Mouse (Mus musculus): ENCODE measurements around the gene Gm17606. TPM values are rescaled to one million over a fixed set of nuclear protein-coding genes. Genes with fewer than 3 reads are reported as not detected.
"Not testable (repeated sequence)": the region's sequence is repeated elsewhere in the genome, so short reads cannot be mapped to it uniquely, and the experiment has no call there.

The Gm17606 gene
- polyA plus RNA-seq, 1 experiment from 2014 or later: not detected

- peaks cover 18% of the 10 kb centered on the region for H3K36me3 ChIP-seq
- ATAC-seq (ENCODE audit: low FRiP score): no peak
- no peaks in the 10 kb centered on the region for H3K27me3 ChIP-seq
- no peak overlapping the region for H3K27ac ChIP-seq
- H3K4me2 ChIP-seq (replicated peaks): no peak overlapping the region
- H3K9ac ChIP-seq: no peak overlapping the region
- H3K4me1 ChIP-seq: peaks cover 9% of the 10 kb centered on the region
- no peaks in the 10 kb centered on the region for H3K9me3 ChIP-seq (replicated peaks)
- WGBS: 71% methylated on average over 4 of the region's 4 CpGs
- no peak overlapping the region for H3K4me3 ChIP-seq
These were observed 31.5 kb upstream of the Gm17606 start for GRCm38 (mm10) chr14:54609245-54609644.

- peaks cover 24% of the 10 kb centered on the region for H3K36me3 ChIP-seq
- H3K4me2 ChIP-seq (replicated peaks): no peak overlapping the region
- H3K27ac ChIP-seq: no peak overlapping the region
- no peak overlapping the region for H3K4me3 ChIP-seq
- ATAC-seq (ENCODE audit: low FRiP score): no peak
- peaks cover 3% of the 10 kb centered on the region; the same call in 1 of the 2 replicates for H3K4me1 ChIP-seq
- no peak overlapping the region for H3K9ac ChIP-seq
- no peaks in the 10 kb centered on the region for H3K9me3 ChIP-seq (replicated peaks)
- H3K27me3 ChIP-seq: no peaks in the 10 kb centered on the region
- 69% methylated on average over 4 of the region's 4 CpGs for WGBS
These were observed 30.8 kb upstream of the Gm17606 start for GRCm38 (mm10) chr14:54609962-54610361.

- Histone ChIP-seq H3K4me3 (no peak overlapping the region), H3K27ac (no peak overlapping the region), H3K4me1 (peaks cover 3% of the 10 kb centered on the region; the same call in 1 of the 2 replicates), H3K27me3 (no peaks in the 10 kb centered on the region), H3K4me2 (replicated peaks) (no peak overlapping the region), H3K9me3 (replicated peaks) (no peaks in the 10 kb centered on the region), H3K9ac (no peak overlapping the region), H3K36me3 (peaks cover 31% of the 10 kb centered on the region)
- 83% methylated on average over 6 of the region's 6 CpGs for WGBS
- no peak for ATAC-seq (ENCODE audit: low FRiP score)
These were observed 30.1 kb upstream of the Gm17606 start for GRCm38 (mm10) chr14:54610648-54611047.

GRCm38 (mm10) chr14:54614130-54614529, 26.6 kb upstream of the Gm17606 start:
- H3K4me1 ChIP-seq; H3K9ac ChIP-seq; H3K9me3 ChIP-seq (replicated peaks); H3K4me2 ChIP-seq (replicated peaks); H3K27ac ChIP-seq; H3K27me3 ChIP-seq; ATAC-seq (ENCODE audit: low FRiP score); H3K4me3 ChIP-seq: not testable (repeated sequence)
- peaks cover 39% of the 10 kb centered on the region for H3K36me3 ChIP-seq
- WGBS: 97% methylated on average over 15 of the region's 16 CpGs

- peaks cover 9% of the 10 kb centered on the region for H3K4me1 ChIP-seq
- WGBS: 91% methylated on average over 16 of the region's 16 CpGs
- no peak for ATAC-seq (ENCODE audit: low FRiP score)
- no peak overlapping the region for H3K4me3 ChIP-seq
- no peaks in the 10 kb centered on the region for H3K27me3 ChIP-seq
- no peaks in the 10 kb centered on the region for H3K9me3 ChIP-seq (replicated peaks)
- no peak overlapping the region for H3K9ac ChIP-seq
- H3K4me2 ChIP-seq (replicated peaks): peak overlapping the region; percentile 75
- peaks cover 39% of the 10 kb centered on the region for H3K36me3 ChIP-seq
- H3K27ac ChIP-seq: no peak overlapping the region
These were observed 24.4 kb upstream of the Gm17606 start for GRCm38 (mm10) chr14:54616226-54616825.

- no peaks in the 10 kb centered on the region for H3K9me3 ChIP-seq (replicated peaks)
- peaks cover 9% of the 10 kb centered on the region for H3K4me1 ChIP-seq
- H3K9ac ChIP-seq: peak overlapping the region; percentile 92
- no peaks in the 10 kb centered on the region for H3K27me3 ChIP-seq
- 2% methylated on average over 37 of the region's 38 CpGs for WGBS
- H3K4me2 ChIP-seq (replicated peaks): peak overlapping the region; percentile 75
- H3K36me3 ChIP-seq: peaks cover 32% of the 10 kb centered on the region
- peak; percentile 70 for ATAC-seq (ENCODE audit: low FRiP score)
- peak overlapping the region; percentile 71 for H3K27ac ChIP-seq
- H3K4me3 ChIP-seq: peak overlapping the region; percentile 88
These were observed 23.4 kb upstream of the Gm17606 start for GRCm38 (mm10) chr14:54617152-54617896.

- H3K27ac ChIP-seq: peak within 1 kb of the TSS; percentile 71
- peak within 1 kb of the TSS; percentile 75 for H3K4me2 ChIP-seq (replicated peaks)
- ATAC-seq (ENCODE audit: low FRiP score): peak; percentile 90
- peaks cover 9% of the 10 kb centered on the region for H3K4me1 ChIP-seq
- peak within 1 kb of the TSS; percentile 92 for H3K9ac ChIP-seq
- H3K4me3 ChIP-seq: peak within 1 kb of the TSS; percentile 88
- H3K36me3 ChIP-seq: peaks cover 27% of the 10 kb centered on the region
- H3K27me3 ChIP-seq: no peaks in the 10 kb centered on the region
- no peaks in the 10 kb centered on the region for H3K9me3 ChIP-seq (replicated peaks)
- under 1% methylated on average over 25 of the region's 25 CpGs for WGBS
These were observed 22.8 kb upstream of the Gm17606 start, which contains the start of gene Psmb5 for GRCm38 (mm10) chr14:54617897-54618365. TSS of gene Psmb5 (minus strand) at chr14:54618022.

- H3K4me2 ChIP-seq (replicated peaks): no peak within 1 kb of the TSS
- WGBS: 94% methylated on average over 1 of the region's 1 CpGs
- H3K9ac ChIP-seq: no peak within 1 kb of the TSS
- no peak within 1 kb of the TSS for H3K27ac ChIP-seq
- no peak for ATAC-seq (ENCODE audit: low FRiP score)
- H3K4me1 ChIP-seq: peaks cover 9% of the 10 kb centered on the region
- no peaks in the 10 kb centered on the region for H3K9me3 ChIP-seq (replicated peaks)
- no peak within 1 kb of the TSS for H3K4me3 ChIP-seq
- peaks cover 5% of the 10 kb centered on the region; the same call in 1 of the 2 replicates for H3K36me3 ChIP-seq
- H3K27me3 ChIP-seq: no peaks in the 10 kb centered on the region
These were observed 19.6 kb upstream of the Gm17606 start, which contains the start of gene Psmb11 for GRCm38 (mm10) chr14:54621133-54621532. TSS of gene Psmb11 (plus strand) at chr14:54621433.

GRCm38 (mm10) chr14:54623334-54623733, 17.4 kb upstream of the Gm17606 start:
- Histone ChIP-seq H3K9ac (no peak overlapping the region), H3K27ac (no peak overlapping the region), H3K4me2 (replicated peaks) (no peak overlapping the region), H3K4me1 (no peaks in the 10 kb centered on the region), H3K36me3 (no peaks in the 10 kb centered on the region), H3K27me3 (no peaks in the 10 kb centered on the region), H3K9me3 (replicated peaks) (no peaks in the 10 kb centered on the region), H3K4me3 (no peak overlapping the region)
- ATAC-seq (ENCODE audit: low FRiP score): no peak
- 86% methylated on average over 6 of the region's 6 CpGs for WGBS

GRCm38 (mm10) chr14:54624976-54625375, 15.8 kb upstream of the Gm17606 start:
- H3K27me3 ChIP-seq: no peaks in the 10 kb centered on the region
- WGBS: 68% methylated on average over 10 of the region's 10 CpGs

GRCm38 (mm10) chr14:54628103-54628502, 12.6 kb upstream of the Gm17606 start:
- no peaks in the 10 kb centered on the region for H3K9me3 ChIP-seq (replicated peaks)
- peaks cover 7% of the 10 kb centered on the region for H3K4me1 ChIP-seq
- H3K4me2 ChIP-seq (replicated peaks): no peak overlapping the region
- H3K36me3 ChIP-seq: peaks cover 27% of the 10 kb centered on the region
- H3K4me3 ChIP-seq: no peak overlapping the region
- H3K27me3 ChIP-seq: no peaks in the 10 kb centered on the region
- WGBS: 67% methylated on average over 5 of the region's 5 CpGs
- no peak overlapping the region for H3K27ac ChIP-seq
- H3K9ac ChIP-seq: no peak overlapping the region
- no peak for ATAC-seq (ENCODE audit: low FRiP score)

More at GRCm38 (mm10) chr14:54624976-54625375, 15.8 kb upstream of the Gm17606 start:
- H3K9ac ChIP-seq: no peak overlapping the region
- no peak for ATAC-seq (ENCODE audit: low FRiP score)
- H3K4me1 ChIP-seq: no peaks in the 10 kb centered on the region
- no peaks in the 10 kb centered on the region for H3K36me3 ChIP-seq
- H3K9me3 ChIP-seq (replicated peaks): no peaks in the 10 kb centered on the region
- H3K27ac ChIP-seq: no peak overlapping the region
- no peak overlapping the region for H3K4me3 ChIP-seq
- H3K4me2 ChIP-seq (replicated peaks): no peak overlapping the region

GRCm38 (mm10) chr14:54629797-54630196, 11.0 kb upstream of the Gm17606 start:
- H3K36me3 ChIP-seq: peaks cover 34% of the 10 kb centered on the region
- no peak overlapping the region for H3K27ac ChIP-seq
- no peak overlapping the region for H3K4me2 ChIP-seq (replicated peaks)
- no peak overlapping the region for H3K4me3 ChIP-seq
- H3K9me3 ChIP-seq (replicated peaks): no peaks in the 10 kb centered on the region
- H3K27me3 ChIP-seq: no peaks in the 10 kb centered on the region
- H3K4me1 ChIP-seq: peaks cover 7% of the 10 kb centered on the region
- 94% methylated on average over 2 of the region's 2 CpGs for WGBS
- no peak overlapping the region for H3K9ac ChIP-seq
- no peak for ATAC-seq (ENCODE audit: low FRiP score)
